Mouse (Mus musculus) forebrain, embryonic 13.5 days (tissue): Measurements from ENCODE around the gene Tas1r3. TPM values are rescaled to one million over a fixed set of nuclear protein-coding genes. Genes with fewer than 3 reads are reported as not detected.

Source experiments
- ATAC-seq: fragments of 200-750 bp; cut with Nextera tagmentation; 2 replicates; pipeline ENCODE4 v1.8.0; 2017
- H3K27ac ChIP-seq: fragments of 300-500 bp; sonication (generic); 2 replicates; pipeline ENCODE4 v1.5.1; 2015; ENCODE audit warnings: inconsistent platforms, mild to moderate bottlenecking, moderate library complexity
- H3K27me3 ChIP-seq: fragments of 300-500 bp; sonication (generic); 2 replicates; pipeline ENCODE4 v1.6.1; 2015; ENCODE audit warnings: mild to moderate bottlenecking, inconsistent platforms
- H3K36me3 ChIP-seq: fragments of 300-500 bp; sonication (generic); 2 replicates; pipeline ENCODE4 v1.6.1; 2015; ENCODE audit warnings: mild to moderate bottlenecking, inconsistent platforms; ENCODE audit not compliant: poor library complexity, severe bottlenecking
- H3K4me1 ChIP-seq: fragments of 300-500 bp; sonication (generic); 2 replicates; pipeline ENCODE4 v1.6.1; 2015; ENCODE audit warnings: inconsistent platforms
- H3K4me2 ChIP-seq: fragments of 300-500 bp; sonication (generic); 2 replicates; pipeline ENCODE4 v1.6.1; 2015; ENCODE audit warnings: inconsistent platforms, mild to moderate bottlenecking, moderate library complexity
- H3K4me3 ChIP-seq: fragments of 300-500 bp; sonication (generic); 2 replicates; pipeline ENCODE4 v1.5.1; 2015; ENCODE audit warnings: mild to moderate bottlenecking, inconsistent platforms
- H3K9ac ChIP-seq: fragments of 300-500 bp; sonication (generic); 2 replicates; pipeline ENCODE4 v1.6.1; 2015; ENCODE audit warnings: mild to moderate bottlenecking, inconsistent platforms
- H3K9me3 ChIP-seq: fragments of 300-500 bp; sonication (generic); replicated peaks from 2 replicates; pipeline ENCODE4 v1.6.1; 2016; ENCODE audit warnings: inconsistent platforms
- WGBS: fragments of 180-500 bp; shearing (Covaris S2); methylation state at CpG from one replicate; pipeline ENCODE4 v1.1.7; 2015; 5-methylcytosine and 5-hydroxymethylcytosine counted together
- polyA plus RNA-seq: library from polyadenylated mRNA; unstranded; fragments of >200 nt; fragmentation: Nextera tagmentation; extraction: Ambion mirVana; gene quantifications from 2 replicates; pipeline ENCODE4 v1.2.1, GENCODE M21; 2015

Tas1r3 gene
- polyA plus RNA-seq, 1 experiment from 2014 or later: 0.58 TPM

- Histone ChIP-seq H3K4me3 (0 out of 2 replicates have a peak overlapping the region, but pooled peaks have one; percentile 93), H3K4me1 (peaks cover 46% of the 10 kb centered on the region)
- no peak for ATAC-seq
Observed at GRCm38 (mm10) chr4:155849391-155849790, 13.8 kb downstream of the Tas1r3 start.

GRCm38 (mm10) chr4:155848434-155849095 lies 14.6 kb downstream of the Tas1r3 start:
- Histone ChIP-seq H3K27me3 (no peaks in the 10 kb centered on the region), H3K9ac (peak overlapping the region; percentile 94), H3K36me3 (peaks cover 5% of the 10 kb centered on the region; the same call in 1 of the 2 replicates), H3K4me1 (peaks cover 46% of the 10 kb centered on the region), H3K9me3 (no peaks in the 10 kb centered on the region), H3K4me2 (peak overlapping the region; percentile 96), H3K27ac (no peak overlapping the region), H3K4me3 (peak overlapping the region; percentile 93)
- no peak for ATAC-seq
- 65% methylated on average over 7 of the region's 7 CpGs for WGBS

More at GRCm38 (mm10) chr4:155849391-155849790, 13.8 kb downstream of the Tas1r3 start:
- peak overlapping the region; percentile 96 for H3K4me2 ChIP-seq
- H3K36me3 ChIP-seq: peaks cover 14% of the 10 kb centered on the region
- no peaks in the 10 kb centered on the region for H3K27me3 ChIP-seq
- no peak overlapping the region for H3K27ac ChIP-seq
- 88% methylated on average over 2 of the region's 2 CpGs for WGBS
- H3K9ac ChIP-seq: peak overlapping the region; percentile 94
- no peaks in the 10 kb centered on the region for H3K9me3 ChIP-seq

GRCm38 (mm10) chr4:155847591-155848352 lies 15.4 kb downstream of the Tas1r3 start:
- Histone ChIP-seq H3K27me3 (no peaks in the 10 kb centered on the region), H3K4me2 (peak overlapping the region; percentile 96), H3K27ac (peak overlapping the region; percentile 40), H3K36me3 (no peaks in the 10 kb centered on the region), H3K4me3 (peak overlapping the region; percentile 93), H3K9ac (peak overlapping the region; percentile 94), H3K9me3 (no peaks in the 10 kb centered on the region), H3K4me1 (peaks cover 46% of the 10 kb centered on the region)
- peak; percentile 16 for ATAC-seq
- 1% methylated on average over 68 of the region's 69 CpGs for WGBS

- Histone ChIP-seq H3K4me2 (peak within 1 kb of the TSS; percentile 96), H3K9me3 (no peaks in the 10 kb centered on the region), H3K27me3 (0 out of 2 replicates have a peak, but pooled peaks cover 3% of the 10 kb centered on the region), H3K36me3 (no peaks in the 10 kb centered on the region), H3K9ac (peak within 1 kb of the TSS; percentile 94), H3K27ac (peak within 1 kb of the TSS; percentile 54), H3K4me1 (peaks cover 42% of the 10 kb centered on the region), H3K4me3 (peak within 1 kb of the TSS; percentile 93)
- ATAC-seq: peak; percentile 90
- 3% methylated on average over 48 of the region's 65 CpGs for WGBS
Observed at GRCm38 (mm10) chr4:155846871-155847578, 16.1 kb downstream of the Tas1r3 start, which contains the start of gene Dvl1. Gene Dvl1, plus strand, starts transcription at chr4:155847402.

- no peak for ATAC-seq
- 93% methylated on average over 5 of the region's 5 CpGs for WGBS
- no peak overlapping the region for H3K4me3 ChIP-seq
- no peak overlapping the region for H3K27ac ChIP-seq
- no peaks in the 10 kb centered on the region for H3K9me3 ChIP-seq
- H3K4me2 ChIP-seq: no peak overlapping the region
- H3K4me1 ChIP-seq: peaks cover 37% of the 10 kb centered on the region
- no peaks in the 10 kb centered on the region for H3K36me3 ChIP-seq
- peaks cover 15% of the 10 kb centered on the region for H3K27me3 ChIP-seq
- H3K9ac ChIP-seq: no peak overlapping the region
Observed at GRCm38 (mm10) chr4:155843231-155843630, 19.9 kb downstream of the Tas1r3 start.

- 39% methylated on average over 38 of the region's 38 CpGs for WGBS
- H3K4me2 ChIP-seq: peak overlapping the region; percentile 62
- no peak overlapping the region for H3K9ac ChIP-seq
Observed at GRCm38 (mm10) chr4:155841651-155842270, 21.4 kb downstream of the Tas1r3 start.

GRCm38 (mm10) chr4:155841003-155841454 lies 22.1 kb downstream of the Tas1r3 start:
- peak overlapping the region; percentile 36 for H3K4me3 ChIP-seq
- peaks cover 25% of the 10 kb centered on the region for H3K4me1 ChIP-seq
- WGBS: under 1% methylated on average over 32 of the region's 32 CpGs
- no peaks in the 10 kb centered on the region for H3K36me3 ChIP-seq
- H3K4me2 ChIP-seq: peak overlapping the region; percentile 62
- no peaks in the 10 kb centered on the region for H3K9me3 ChIP-seq
- H3K27ac ChIP-seq: no peak overlapping the region
- ATAC-seq: peak; percentile 58
- peaks cover 15% of the 10 kb centered on the region for H3K27me3 ChIP-seq
- peak overlapping the region; percentile 54 for H3K9ac ChIP-seq

More at GRCm38 (mm10) chr4:155841651-155842270, 21.4 kb downstream of the Tas1r3 start:
- Histone ChIP-seq H3K9me3 (no peaks in the 10 kb centered on the region), H3K27me3 (peaks cover 15% of the 10 kb centered on the region), H3K27ac (no peak overlapping the region), H3K4me3 (peak overlapping the region; percentile 36; the same call in 1 of the 2 replicates), H3K36me3 (no peaks in the 10 kb centered on the region), H3K4me1 (peaks cover 30% of the 10 kb centered on the region)
- no peak for ATAC-seq

- peak overlapping the region; percentile 60 for H3K9ac ChIP-seq
- peak overlapping the region; percentile 36 for H3K4me3 ChIP-seq
- H3K36me3 ChIP-seq: no peaks in the 10 kb centered on the region
- H3K9me3 ChIP-seq: no peaks in the 10 kb centered on the region
- peaks cover 15% of the 10 kb centered on the region for H3K27me3 ChIP-seq
- WGBS: 12% methylated on average over 8 of the region's 8 CpGs
- no peak overlapping the region for H3K27ac ChIP-seq
- ATAC-seq: peak; percentile 25; the same call in 1 of the 2 replicates
- peaks cover 25% of the 10 kb centered on the region for H3K4me1 ChIP-seq
- peak overlapping the region; percentile 62 for H3K4me2 ChIP-seq
Observed at GRCm38 (mm10) chr4:155840076-155841002, 22.8 kb downstream of the Tas1r3 start.

GRCm38 (mm10) chr4:155839483-155839910 lies 23.7 kb downstream of the Tas1r3 start, which contains the start of gene Mxra8:
Gene Mxra8, plus strand, starts transcription at chr4:155839680.
- 3% methylated on average over 16 of the region's 16 CpGs for WGBS
- Histone ChIP-seq H3K4me2 (peak within 1 kb of the TSS; percentile 62), H3K9ac (peak within 1 kb of the TSS; percentile 60), H3K27ac (no peak within 1 kb of the TSS), H3K4me3 (peak within 1 kb of the TSS; percentile 36), H3K36me3 (no peaks in the 10 kb centered on the region), H3K4me1 (peaks cover 25% of the 10 kb centered on the region), H3K27me3 (peaks cover 15% of the 10 kb centered on the region), H3K9me3 (no peaks in the 10 kb centered on the region)
- peak; percentile 72 for ATAC-seq
